Mouse (Mus musculus): ENCODE data around the gene Prdm10. TPM values are rescaled to one million over a fixed set of nuclear protein-coding genes. Genes with fewer than 3 reads are reported as not detected.

The Prdm10 gene
- polyA plus RNA-seq (2017; shearing (Covaris generic)), result 1 to 10 TPM; 7.5 to 8.6 TPM

DNA sequence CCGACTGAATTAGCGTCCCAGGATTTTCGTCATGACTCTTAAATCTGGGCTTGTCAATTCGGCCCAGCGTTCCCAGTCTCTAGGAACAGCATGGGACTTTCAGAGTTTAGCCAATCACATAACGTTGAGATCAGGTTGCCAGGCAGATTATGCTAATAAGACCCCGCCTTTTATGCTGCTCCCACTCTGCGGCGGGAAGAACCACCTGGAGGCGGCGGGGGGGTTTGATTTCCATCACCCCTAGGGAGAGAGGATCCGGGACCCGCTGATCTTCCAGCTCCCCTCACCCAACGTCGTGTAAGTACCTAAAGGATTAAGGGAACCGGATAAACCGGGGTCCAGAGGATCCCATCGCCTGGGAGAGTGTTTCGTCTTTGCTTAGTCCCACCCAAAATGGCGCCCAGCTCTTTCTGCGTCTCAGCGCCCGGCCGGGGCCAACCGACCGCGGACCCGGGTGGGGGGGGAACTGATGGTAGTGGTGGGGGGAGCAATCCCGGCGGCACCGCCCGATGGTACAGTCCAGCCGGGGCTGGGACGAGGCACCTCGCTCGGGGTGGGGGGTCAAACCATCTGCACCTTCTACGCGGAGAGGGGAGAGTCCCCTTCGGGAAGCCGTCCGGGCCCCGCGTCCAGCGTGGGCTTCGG lies at the start of gene Prdm10:
Gene Prdm10, plus strand, starts transcription at position 173 of the 645 bp plus-strand sequence.

DNA sequence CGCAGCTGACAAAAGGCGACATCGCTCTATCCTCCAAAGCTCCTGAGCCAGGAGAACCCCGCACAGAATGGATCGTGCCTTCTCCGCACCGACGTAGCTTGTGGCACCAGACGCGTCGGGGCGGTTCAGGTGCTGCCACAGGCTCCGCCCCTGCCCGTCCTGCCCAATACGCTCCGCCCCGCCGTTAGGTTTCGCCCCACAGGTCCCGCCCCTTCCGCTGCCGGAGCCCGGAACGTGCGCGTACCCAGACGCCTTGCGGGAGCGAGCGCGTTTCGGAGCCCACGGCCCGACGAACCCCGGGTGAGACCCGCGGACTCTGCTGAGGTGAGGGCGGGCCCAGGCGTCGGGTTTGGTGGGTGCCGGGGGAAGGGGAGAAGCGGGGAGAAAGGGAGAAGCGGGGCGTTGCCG lies 105.6 kb downstream of the Prdm10 start, which contains the start of gene Nfrkb:
Gene Nfrkb, plus strand, starts transcription at position 246 of the 408 bp plus-strand sequence.

Other genes with a start within 250 kb of the Prdm10 start
- 10 to 100 TPM; 20.2 to 23.9 TPM for gene Zbtb44, start 249.9 kb upstream of the Prdm10 start, polyA plus RNA-seq (2017; shearing (Covaris generic))
- 10 to 100 TPM in 1 of 2 experiments, 1 to 10 TPM in 1; 4.7 to 25.5 TPM for gene St14, start 148.7 kb upstream of the Prdm10 start, polyA plus RNA-seq (2017; shearing (Covaris generic))
- gene Aplp2, start 68.7 kb upstream of the Prdm10 start, polyA plus RNA-seq (2017; shearing (Covaris generic)), result 100 to 1,000 TPM in 1 of 2 experiments, 10 to 100 TPM in 1; 70.1 to 191 TPM
- gene Nfrkb, start 105.7 kb downstream of the Prdm10 start, polyA plus RNA-seq (2017; shearing (Covaris generic)), result 10 to 100 TPM; 33.9 to 39.6 TPM
- not detected for gene Tmem45b, start 183.9 kb downstream of the Prdm10 start, polyA plus RNA-seq (2017; shearing (Covaris generic))